Mouse (Mus musculus) CH12.LX (cell line): ENCODE results near the gene Dusp16.

ENCODE experiments used
- CTCF ChIP-seq, 2 experiments: IDR thresholded peaks in 1 of 2; conservative IDR thresholded peaks in 1 of 2; 2 replicates each; pipeline ENCODE4 v1.5.1; 2011 to 2012; ENCODE audit warnings: low read depth in 2 of 2, low read length in 2 of 2, improper control_type of control experiment in 1 of 2, inconsistent platforms in 1 of 2, mild to moderate bottlenecking in 1 of 2, moderate library complexity in 1 of 2
- E2F4 ChIP-seq: IDR thresholded peaks from 2 replicates; pipeline ENCODE4 v1.6.1; 2011; ENCODE audit warnings: low read depth, low read length, improper control_type of control experiment; ENCODE audit not compliant: insufficient replicate concordance
- EP300 ChIP-seq: IDR thresholded peaks from 2 replicates; pipeline ENCODE4 v1.6.1; 2011; ENCODE audit warnings: low read length, improper control_type of control experiment
- NELFE ChIP-seq: IDR thresholded peaks from 2 replicates; pipeline ENCODE4 v1.6.1; 2011; ENCODE audit warnings: low read depth, low read length, improper control_type of control experiment
- NRF1 ChIP-seq: IDR thresholded peaks from 2 replicates; pipeline ENCODE4 v1.6.1; 2014; ENCODE audit warnings: low read depth, mild to moderate bottlenecking, inconsistent platforms, low read length, improper control_type of control experiment, moderate library complexity
- USF1 ChIP-seq: IDR thresholded peaks from 2 replicates; pipeline ENCODE4 v1.6.1; 2014; ENCODE audit warnings: low read depth, mild to moderate bottlenecking, inconsistent platforms, low read length, improper control_type of control experiment

GRCm38 (mm10) chr6:134696554-134696953 is 95.9 kb downstream of the Dusp16 start:
- no peak for TF ChIP-seq CTCF (conservative IDR thresholded peaks at IDR 0.05 in 1 of 2, IDR thresholded peaks at IDR 0.05 in 1 of 2; ENCODE audit: low read depth in 2 of 2, low read length in 2 of 2)
- no peak for TF ChIP-seq E2F4
- TF ChIP-seq NELFE, result no peak
- TF ChIP-seq USF1, result no peak
- TF ChIP-seq EP300, result no peak
- no peak for TF ChIP-seq NRF1
